ENCODE assay signal across 8 mouse cellular contexts in the genomic region with DNA sequence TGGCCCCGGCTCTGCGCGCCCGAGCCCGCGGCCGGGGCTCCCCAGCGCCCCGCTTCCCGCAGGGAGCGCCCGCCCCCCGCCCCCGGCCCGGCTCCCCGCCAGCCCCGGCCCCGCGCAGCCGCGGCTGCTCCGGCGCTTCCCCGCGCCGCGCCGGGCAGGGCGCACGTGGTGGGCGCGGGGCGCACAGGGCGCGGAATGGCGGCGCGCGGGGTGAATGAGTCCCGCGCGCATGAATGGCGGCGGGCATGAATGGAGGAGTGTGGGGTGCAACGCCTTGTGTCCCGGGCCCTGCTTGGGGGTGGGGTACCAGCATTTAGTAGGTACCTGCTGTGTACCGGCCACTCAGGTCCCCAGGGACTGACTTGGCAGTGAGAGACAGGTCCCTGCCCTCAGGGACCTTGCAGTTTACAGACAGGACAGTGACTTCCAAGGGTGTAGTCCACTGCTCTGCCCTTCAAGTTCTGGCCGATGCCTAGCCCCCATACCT. TPM values are rescaled to one million over a fixed set of nuclear protein-coding genes. Genes with fewer than 3 reads are reported as not detected.
DNase-seq lines count a peak whose midpoint lies in the region; ATAC-seq and TF ChIP-seq lines count a peak whose summit lies in the region.

A gene (minus strand): TSS at position 51 of the 487 bp plus-strand sequence.

- H3K4me2 ChIP-seq in heart, embryonic 16.5 days (ENCODE audit: low read depth, low read length) = peak within 1 kb of the TSS; percentile 86
- peak within 1 kb of the TSS; percentile 79 for H3K4me2 ChIP-seq in embryonic facial prominence, embryonic 12.5 days (replicated peaks)
- peak within 1 kb of the TSS; percentile 55 for H3K4me2 ChIP-seq in myocyte (ENCODE audit: low read depth)

- peak within 1 kb of the TSS; percentile 78 for H3K9ac ChIP-seq in heart, embryonic 16.5 days (ENCODE audit: low read length)
- H3K9ac ChIP-seq in embryonic facial prominence, embryonic 12.5 days = peak within 1 kb of the TSS; percentile 81

- no peaks in the 10 kb centered on the region for H3K79me2 ChIP-seq in myocyte (ENCODE audit: control insufficient read depth, insufficient read depth)

- no peak for DNase-seq in heart, postnatal 10 days
- peak; percentile 45 for DNase-seq in CD4-positive, CD25-positive, alpha-beta regulatory T cell, adult 2 months (ENCODE audit: low read depth, low spot score)
- DNase-seq in layer of hippocampus, postnatal 25 days (ENCODE audit: extremely low spot score in 1 of 2, low spot score in 1 of 2) = no peak
- DNase-seq in gastrocnemius, postnatal 14 days = no peak

- intact Hi-C loops in heart, postnatal 10 days (cut with DNase I) = no loop called here
- intact Hi-C loops in gastrocnemius, postnatal 14 days (cut with DNase I; ENCODE audit: low total_unique reads) = no loop called here

- no peaks in the 10 kb centered on the region for H3K9me3 ChIP-seq in heart, embryonic 16.5 days (replicated peaks; ENCODE audit: control insufficient read depth, low read length)
- H3K9me3 ChIP-seq in embryonic facial prominence, embryonic 12.5 days = no peaks in the 10 kb centered on the region

- ATAC-seq in heart, embryonic 16.5 days (replicated peaks; ENCODE audit: extremely low read depth, insufficient read depth, low FRiP score) = peak; percentile 44; the same call in 1 of the 2 replicates
- ATAC-seq in embryonic facial prominence, embryonic 12.5 days (ENCODE audit: insufficient number of reproducible peaks, insufficient read depth, low FRiP score, low TSS enrichment) = peak; percentile 5
- ATAC-seq in monocyte, adult 5-6 weeks (replicated peaks; ENCODE audit: insufficient number of reproducible peaks, low FRiP score, low TSS enrichment, poor library complexity, severe bottlenecking) = no peak

- WGBS in heart, embryonic 16.5 days = 2% methylated on average over 48 of the region's 48 CpGs
- WGBS in embryonic facial prominence, embryonic 12.5 days = 2% methylated on average over 32 of the region's 48 CpGs

- TF ChIP-seq POLR2A in myocyte (IDR thresholded peaks at IDR 0.05; ENCODE audit: insufficient read length, low read depth) = no peak

- H3K27me3 ChIP-seq in heart, embryonic 16.5 days (ENCODE audit: control insufficient read depth, insufficient read depth, low read length) = peaks cover 36% of the 10 kb centered on the region
- 0 out of 2 replicates have a peak, but pooled peaks cover 5% of the 10 kb centered on the region for H3K27me3 ChIP-seq in embryonic facial prominence, embryonic 12.5 days
- H3K27me3 ChIP-seq in myocyte (ENCODE audit: control insufficient read depth, insufficient read depth, insufficient read length) = peaks cover 13% of the 10 kb centered on the region

- H3K4me1 ChIP-seq in heart, embryonic 16.5 days (ENCODE audit: control insufficient read depth, insufficient read depth, low read length) = 0 out of 2 replicates have a peak, but pooled peaks cover 3% of the 10 kb centered on the region
- peaks cover 9% of the 10 kb centered on the region for H3K4me1 ChIP-seq in embryonic facial prominence, embryonic 12.5 days

- no peak within 1 kb of the TSS for H3K27ac ChIP-seq in heart, embryonic 16.5 days (ENCODE audit: low read length)
- H3K27ac ChIP-seq in embryonic facial prominence, embryonic 12.5 days = 0 out of 2 replicates have a peak within 1 kb of the TSS, but pooled peaks have one; percentile 50

- no peaks in the 10 kb centered on the region for H3K36me3 ChIP-seq in heart, embryonic 16.5 days (ENCODE audit: control insufficient read depth, insufficient read depth)
- H3K36me3 ChIP-seq in embryonic facial prominence, embryonic 12.5 days = no peaks in the 10 kb centered on the region
- no peaks in the 10 kb centered on the region for H3K36me3 ChIP-seq in myocyte (ENCODE audit: control insufficient read depth, insufficient read depth)

- H3ac ChIP-seq in myocyte (ENCODE audit: control insufficient read depth, insufficient read length) = no peak within 1 kb of the TSS

- H3K4me3 ChIP-seq in heart, embryonic 16.5 days (ENCODE audit: low read length) = peak within 1 kb of the TSS; percentile 56
- H3K4me3 ChIP-seq in embryonic facial prominence, embryonic 12.5 days = peak within 1 kb of the TSS; percentile 54
- no peak within 1 kb of the TSS for H3K4me3 ChIP-seq in myocyte

TF ChIP-seq in myocyte, 11 proteins besides CTCF, POLR2A, EP300 and RAD21:
- no peak for TF ChIP-seq USF1 (IDR thresholded peaks at IDR 0.05; ENCODE audit: low read depth)
- no peak for TF ChIP-seq MAX (IDR thresholded peaks at IDR 0.05; ENCODE audit: low read depth)
- TF ChIP-seq TCF12 (IDR thresholded peaks at IDR 0.05; ENCODE audit: insufficient read depth, poor library complexity, severe bottlenecking) = no peak
- TF ChIP-seq SRF (IDR thresholded peaks at IDR 0.05; ENCODE audit: control insufficient read depth, insufficient read length, low read depth) = no peak
- no peak for TF ChIP-seq E2F4 (IDR thresholded peaks at IDR 0.05; ENCODE audit: insufficient read depth)
- no peak for TF ChIP-seq REST (IDR thresholded peaks at IDR 0.05; ENCODE audit: insufficient read depth, insufficient read length)
- no peak for TF ChIP-seq MYOD1 (IDR thresholded peaks at IDR 0.05; ENCODE audit: control insufficient read depth in 1 of 3, insufficient read length in 2 of 3, low read depth in 2 of 3)
- TF ChIP-seq TCF3 (IDR thresholded peaks at IDR 0.05; ENCODE audit: insufficient read length, low read depth) = no peak
- TF ChIP-seq POLR2AphosphoS2 (IDR thresholded peaks at IDR 0.05; ENCODE audit: insufficient read length, low read depth) = no peak
- TF ChIP-seq MYOG (IDR thresholded peaks at IDR 0.05; ENCODE audit: control insufficient read depth in 1 of 3, insufficient read depth in 1 of 3, insufficient read length in 2 of 3, low read depth in 2 of 3) = no peak

RNA-seq across cellular contexts. Expression of the gene that starts here (rescaled TPM):
- polyA plus RNA-seq in heart, embryonic 16.5 days (2015; fragmentation: Nextera tagmentation; extraction: Ambion mirVana) = 1.5 and 2.1 TPM in 2 replicates
- 1 to 10 TPM; 1.4 to 1.6 TPM for total RNA-seq in heart, postnatal 10 days (2021)
- 10.6 and 11.2 TPM in 2 replicates for polyA plus RNA-seq in embryonic facial prominence, embryonic 12.5 days (2016; fragmentation: Nextera tagmentation; extraction: Ambion mirVana)
- 100 to 1,000 TPM; 132 to 149 TPM for total RNA-seq in layer of hippocampus, postnatal 25 days (2021)
- polyA plus RNA-seq in myocyte (2012; fragmentation: generic; extraction: Trizol) = 0.10 TPM
- 0.49 TPM in 1 of 3 replicates, not detected in the others for total RNA-seq in monocyte, adult 5-6 weeks (2017)
- total RNA-seq in gastrocnemius, postnatal 14 days (2021) = 1 to 10 TPM; 1.0 to 1.3 TPM

Comparison
In these comparisons a context has a peak if more than half of its experiments do, and no peak if none do; other contexts are left out.
1. RNA of the gene that starts here (total RNA-seq): 132 to 149 TPM in layer of hippocampus, postnatal 25 days; 1.4 to 1.6 TPM in heart, postnatal 10 days, 1.0 to 1.3 TPM in gastrocnemius, postnatal 14 days and 0.49 TPM in monocyte, adult 5-6 weeks; every median in the first group is over 10 times any median in the second.
2. Peak in every context shown above with its lines, with median percentiles within 50 percentile points of each other: H3K4me2 ChIP-seq.